ENCODE assay signal across 30 mouse cellular contexts in the genomic region with DNA sequence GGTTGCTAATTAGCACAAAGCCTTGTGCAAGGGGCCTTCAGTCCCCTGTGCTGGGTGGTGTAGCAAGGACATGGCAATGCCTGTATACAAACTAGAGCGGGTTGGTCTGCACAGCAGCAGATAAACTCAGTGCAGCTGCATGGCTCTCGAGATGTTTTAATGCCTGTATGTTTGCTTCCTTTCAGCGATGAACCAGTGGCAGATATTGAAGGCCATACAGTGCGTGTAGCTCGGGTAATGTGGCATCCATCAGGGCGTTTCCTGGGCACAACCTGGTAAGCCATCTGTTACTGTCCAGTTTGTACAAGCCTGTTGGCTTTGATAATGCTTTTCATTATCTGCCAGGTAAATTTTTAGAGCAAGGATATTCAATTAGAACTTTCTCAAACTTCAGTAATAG. TPM values are rescaled to one million over a fixed set of nuclear protein-coding genes. Genes with fewer than 3 reads are reported as not detected.
A peak's percentile ranks its signal among the peaks of the same experiment; 100 is the strongest.
DNase-seq lines count a peak whose midpoint lies in the region; ATAC-seq and TF ChIP-seq lines count a peak whose summit lies in the region.
"Had no signal": no experiment of that assay in that cellular context is flagged by ENCODE, and none has a peak within 500 bp of the region (broad histone marks: within the 10 kb centered on the region; RNA-seq: fewer than 3 reads in every experiment).

No protein-coding gene starts in this region.

- no peak overlapping the region for H3K27ac ChIP-seq in stomach, postnatal 0 days (replicated peaks)
- H3K27ac ChIP-seq in hindbrain, embryonic 10.5 days: no peak overlapping the region
- H3K27ac ChIP-seq: embryonic facial prominence, embryonic 12.5 days; embryonic facial prominence, embryonic 15.5 days; heart, adult 2 months; heart, embryonic 10.5 days; heart, embryonic 13.5 days; hindbrain, embryonic 12.5 days; hindbrain, embryonic 15.5 days had no signal

- WGBS in stomach, postnatal 0 days: 94% methylated on average over 6 of the region's 6 CpGs
- WGBS in hindbrain, embryonic 10.5 days: 94% methylated on average over 6 of the region's 6 CpGs

- H3K27me3 ChIP-seq in stomach, postnatal 0 days (ENCODE audit: control insufficient read depth, insufficient read depth, low read length): no peaks in the 10 kb centered on the region
- no peaks in the 10 kb centered on the region for H3K27me3 ChIP-seq in hindbrain, embryonic 10.5 days (ENCODE audit: insufficient read depth, poor library complexity, severe bottlenecking)
- H3K27me3 ChIP-seq: CH12.LX; embryonic facial prominence, embryonic 12.5 days; embryonic facial prominence, embryonic 15.5 days; heart, embryonic 13.5 days; hindbrain, embryonic 12.5 days; hindbrain, embryonic 15.5 days; Patski had no signal

- no peak for ATAC-seq in stomach, postnatal 0 days (ENCODE audit: low FRiP score, low TSS enrichment)
- ATAC-seq: intestine, postnatal 0 days; Patski had no signal

- H3K9ac ChIP-seq in stomach, postnatal 0 days (ENCODE audit: low read length): no peak overlapping the region
- H3K9ac ChIP-seq: embryonic facial prominence, embryonic 12.5 days; embryonic facial prominence, embryonic 15.5 days; forebrain, postnatal 0 days; heart, embryonic 13.5 days; hindbrain, embryonic 12.5 days; hindbrain, embryonic 15.5 days had no signal

- no peak overlapping the region for H3K4me2 ChIP-seq in stomach, postnatal 0 days (replicated peaks; ENCODE audit: low read depth)
- H3K4me2 ChIP-seq: embryonic facial prominence, embryonic 12.5 days; embryonic facial prominence, embryonic 15.5 days; heart, embryonic 13.5 days; hindbrain, embryonic 12.5 days; hindbrain, embryonic 15.5 days had no signal

- H3K4me1 ChIP-seq in stomach, postnatal 0 days (replicated peaks; ENCODE audit: control insufficient read depth, insufficient read depth): no peaks in the 10 kb centered on the region
- no peaks in the 10 kb centered on the region for H3K4me1 ChIP-seq in hindbrain, embryonic 10.5 days (replicated peaks)
- H3K4me1 ChIP-seq: embryonic facial prominence, embryonic 12.5 days; embryonic facial prominence, embryonic 15.5 days; heart, embryonic 10.5 days; heart, embryonic 13.5 days; hindbrain, embryonic 12.5 days; hindbrain, embryonic 15.5 days had no signal

- TF ChIP-seq CTCF in stomach, postnatal 0 days (IDR thresholded peaks at IDR 0.05; ENCODE audit: low read depth): no peak

- no peak overlapping the region for H3K4me3 ChIP-seq in stomach, postnatal 0 days (ENCODE audit: low read depth, low read length)
- no peak overlapping the region for H3K4me3 ChIP-seq in hindbrain, embryonic 10.5 days
- H3K4me3 ChIP-seq: embryonic facial prominence, embryonic 12.5 days; embryonic facial prominence, embryonic 15.5 days; heart, adult 2 months; heart, embryonic 10.5 days; heart, embryonic 13.5 days; hindbrain, embryonic 12.5 days; hindbrain, embryonic 15.5 days had no signal

- peak; percentile 53 for DNase-seq in cerebellum, adult 11 months
- DNase-seq in cerebellum, postnatal 10 days: no peak
- DNase-seq in cerebellum, adult 11-12 months: peak; percentile 71
- DNase-seq in cerebellum, adult 8-10 months: peak; percentile 50
- DNase-seq in cerebellum, postnatal 25 days: peak; percentile 65 to 73
- DNase-seq in kidney, adult 8-10 months: no peak
- no peak for DNase-seq in stomach, postnatal 0 days (ENCODE audit: low spot score)
- no peak for DNase-seq in hindbrain, embryonic 10.5 days (ENCODE audit: low spot score)
- DNase-seq: adrenal gland, postnatal 10 days; adrenal gland, postnatal 36 days; B cell, adult 2 months; gastrocnemius, postnatal 36 days; heart, adult 2 months; heart, postnatal 14 days; heart, postnatal 4 days; kidney, adult 2 months had no signal

- no peaks in the 10 kb centered on the region for H3K9me3 ChIP-seq in stomach, postnatal 0 days (ENCODE audit: control insufficient read depth, low read length)
- no peaks in the 10 kb centered on the region for H3K9me3 ChIP-seq in hindbrain, embryonic 10.5 days
- H3K9me3 ChIP-seq: embryonic facial prominence, embryonic 12.5 days; embryonic facial prominence, embryonic 15.5 days; G1E; heart, embryonic 10.5 days; heart, embryonic 13.5 days; hindbrain, embryonic 12.5 days; hindbrain, embryonic 15.5 days had no signal

- TF ChIP-seq EP300 in stomach, postnatal 0 days (optimal IDR thresholded peaks at IDR 0.05): no peak

- peaks cover 60% of the 10 kb centered on the region for H3K36me3 ChIP-seq in stomach, postnatal 0 days (ENCODE audit: control insufficient read depth, insufficient read depth, low read length)
- peaks cover 100% of the 10 kb centered on the region for H3K36me3 ChIP-seq in hindbrain, embryonic 10.5 days

RNA-seq across cellular contexts. Expression of a gene that starts 10.5 kb away (rescaled TPM):
- 7.5 and 7.6 TPM in 2 replicates for polyA plus RNA-seq in stomach, postnatal 0 days (2015; fragmentation: Nextera tagmentation; extraction: Ambion mirVana)
- polyA plus RNA-seq in hindbrain, embryonic 10.5 days (2016; fragmentation: Nextera tagmentation; extraction: Ambion mirVana): 26.8 and 35.2 TPM in 2 replicates

RNA-seq across cellular contexts. Expression of a gene that starts 10.6 kb away (rescaled TPM):
- 83.6 and 91.5 TPM in 2 replicates for polyA plus RNA-seq in stomach, postnatal 0 days (2015; fragmentation: Nextera tagmentation; extraction: Ambion mirVana)
- 176 and 179 TPM in 2 replicates for polyA plus RNA-seq in hindbrain, embryonic 10.5 days (2016; fragmentation: Nextera tagmentation; extraction: Ambion mirVana)

RNA-seq across cellular contexts. Expression of a gene that starts 16.0 kb away (rescaled TPM):
- polyA plus RNA-seq in stomach, postnatal 0 days (2015; fragmentation: Nextera tagmentation; extraction: Ambion mirVana): 0.23 and 0.24 TPM in 2 replicates
- not detected in 2 replicates for polyA plus RNA-seq in hindbrain, embryonic 10.5 days (2016; fragmentation: Nextera tagmentation; extraction: Ambion mirVana)
- polyA plus RNA-seq: embryonic facial prominence, embryonic 12.5 days; forebrain, embryonic 11.5 days; forebrain, embryonic 14.5 days; G1E; heart, adult 2 months; heart, embryonic 10.5 days; heart, embryonic 13.5 days; hindbrain, embryonic 12.5 days; intestine, embryonic 14.5 days had no signal

RNA-seq across cellular contexts. Expression of a gene that starts 51.6 kb away (rescaled TPM):
- polyA plus RNA-seq in stomach, postnatal 0 days (2015; fragmentation: Nextera tagmentation; extraction: Ambion mirVana): 2.3 and 2.7 TPM in 2 replicates
- polyA plus RNA-seq in hindbrain, embryonic 10.5 days (2016; fragmentation: Nextera tagmentation; extraction: Ambion mirVana): 9.8 and 10.0 TPM in 2 replicates

RNA-seq across cellular contexts. Expression of a gene that starts 58.6 kb away (rescaled TPM):
- polyA plus RNA-seq in stomach, postnatal 0 days (2015; fragmentation: Nextera tagmentation; extraction: Ambion mirVana): 51.4 and 55.0 TPM in 2 replicates
- 48.5 and 53.9 TPM in 2 replicates for polyA plus RNA-seq in hindbrain, embryonic 10.5 days (2016; fragmentation: Nextera tagmentation; extraction: Ambion mirVana)

Comparison
In these comparisons a context has a peak if more than half of its experiments do, and no peak if none do; other contexts are left out.
1. DNase-seq: peak in cerebellum, adult 11 months (single experiment), cerebellum, adult 11-12 months (single experiment), cerebellum, adult 8-10 months (single experiment) and cerebellum, postnatal 25 days (2 of 2); none in cerebellum, postnatal 10 days (0 of 2), kidney, adult 8-10 months (0 of 2), stomach, postnatal 0 days (single experiment) and hindbrain, embryonic 10.5 days (single experiment).